Mouse (Mus musculus): Measurements from ENCODE around the gene Itgb4. TPM values are rescaled to one million over a fixed set of nuclear protein-coding genes. Genes with fewer than 3 reads are reported as not detected.

Itgb4 gene
- polyA plus RNA-seq, 1 experiment, result 28.6 TPM

GRCm38 (mm10) chr11:115941980-115942379 is 32.5 kb upstream of the Itgb4 start:
- no peak overlapping the region for H3K4me3 ChIP-seq (replicated peaks; ENCODE audit: insufficient read depth, low read depth, low read length)
- no peaks in the 10 kb centered on the region for H3K27me3 ChIP-seq (ENCODE audit: control insufficient read depth, insufficient read depth, low read length)
- 77% methylated on average over 7 of the region's 7 CpGs for WGBS
- DNase-seq, result no peak
- no peak overlapping the region for H3K27ac ChIP-seq (ENCODE audit: insufficient read depth, low read length)
- no peaks in the 10 kb centered on the region for H3K4me1 ChIP-seq (ENCODE audit: control insufficient read depth, insufficient read depth, low read length)
- no peak for TF ChIP-seq POLR2A (IDR thresholded peaks at IDR 0.05; ENCODE audit: borderline replicate concordance, insufficient read depth, low read length)
- TF ChIP-seq CTCF (IDR thresholded peaks at IDR 0.05; ENCODE audit: borderline replicate concordance, insufficient read depth, low read depth, low read length), result peak; percentile 28; the same call in 1 of the 2 replicates

- WGBS, result 89% methylated on average over 8 of the region's 8 CpGs
- Histone ChIP-seq H3K4me1 (ENCODE audit: control insufficient read depth, insufficient read depth, low read length) (no peaks in the 10 kb centered on the region), H3K4me3 (replicated peaks; ENCODE audit: insufficient read depth, low read depth, low read length) (no peak overlapping the region), H3K27ac (ENCODE audit: insufficient read depth, low read length) (no peak overlapping the region), H3K27me3 (ENCODE audit: control insufficient read depth, insufficient read depth, low read length) (no peaks in the 10 kb centered on the region)
- no peak for DNase-seq
- TF ChIP-seq CTCF (IDR thresholded peaks at IDR 0.05; ENCODE audit: borderline replicate concordance, insufficient read depth, low read depth, low read length), result no peak
- TF ChIP-seq POLR2A (IDR thresholded peaks at IDR 0.05; ENCODE audit: borderline replicate concordance, insufficient read depth, low read length), result no peak
These were observed 29.3 kb upstream of the Itgb4 start for GRCm38 (mm10) chr11:115945247-115945646.

GRCm38 (mm10) chr11:115946221-115946828 is 28.2 kb upstream of the Itgb4 start:
- no peak overlapping the region for H3K27ac ChIP-seq (ENCODE audit: insufficient read depth, low read length)
- H3K4me1 ChIP-seq (ENCODE audit: control insufficient read depth, insufficient read depth, low read length), result no peaks in the 10 kb centered on the region
- no peak for DNase-seq
- H3K4me3 ChIP-seq (replicated peaks; ENCODE audit: insufficient read depth, low read depth, low read length), result no peak overlapping the region
- WGBS, result 72% methylated on average over 9 of the region's 9 CpGs
- TF ChIP-seq CTCF (IDR thresholded peaks at IDR 0.05; ENCODE audit: borderline replicate concordance, insufficient read depth, low read depth, low read length) (no peak), POLR2A (IDR thresholded peaks at IDR 0.05; ENCODE audit: borderline replicate concordance, insufficient read depth, low read length) (no peak)
- no peaks in the 10 kb centered on the region for H3K27me3 ChIP-seq (ENCODE audit: control insufficient read depth, insufficient read depth, low read length)

GRCm38 (mm10) chr11:115948316-115948715 is 26.2 kb upstream of the Itgb4 start:
- Histone ChIP-seq H3K27ac (ENCODE audit: insufficient read depth, low read length) (no peak overlapping the region), H3K4me1 (ENCODE audit: control insufficient read depth, insufficient read depth, low read length) (no peaks in the 10 kb centered on the region), H3K4me3 (replicated peaks; ENCODE audit: insufficient read depth, low read depth, low read length) (no peak overlapping the region), H3K27me3 (ENCODE audit: control insufficient read depth, insufficient read depth, low read length) (no peaks in the 10 kb centered on the region)
- no peak for DNase-seq
- WGBS, result 69% methylated on average over 9 of the region's 9 CpGs
- no peak for TF ChIP-seq POLR2A (IDR thresholded peaks at IDR 0.05; ENCODE audit: borderline replicate concordance, insufficient read depth, low read length)
- no peak for TF ChIP-seq CTCF (IDR thresholded peaks at IDR 0.05; ENCODE audit: borderline replicate concordance, insufficient read depth, low read depth, low read length)

GRCm38 (mm10) chr11:115950719-115951118 is 23.8 kb upstream of the Itgb4 start:
- no peak for DNase-seq
- Histone ChIP-seq H3K27me3 (ENCODE audit: control insufficient read depth, insufficient read depth, low read length) (no peaks in the 10 kb centered on the region), H3K4me1 (ENCODE audit: control insufficient read depth, insufficient read depth, low read length) (no peaks in the 10 kb centered on the region), H3K4me3 (replicated peaks; ENCODE audit: insufficient read depth, low read depth, low read length) (no peak overlapping the region), H3K27ac (ENCODE audit: insufficient read depth, low read length) (no peak overlapping the region; the same call in 1 of the 2 replicates)
- 69% methylated on average over 2 of the region's 2 CpGs for WGBS
- no peak for TF ChIP-seq POLR2A (IDR thresholded peaks at IDR 0.05; ENCODE audit: borderline replicate concordance, insufficient read depth, low read length)

GRCm38 (mm10) chr11:115954712-115955111 is 19.8 kb upstream of the Itgb4 start:
- H3K4me3 ChIP-seq (replicated peaks; ENCODE audit: insufficient read depth, low read depth, low read length), result no peak overlapping the region
- TF ChIP-seq POLR2A (IDR thresholded peaks at IDR 0.05; ENCODE audit: borderline replicate concordance, insufficient read depth, low read length) (no peak), CTCF (IDR thresholded peaks at IDR 0.05; ENCODE audit: borderline replicate concordance, insufficient read depth, low read depth, low read length) (no peak)
- DNase-seq, result no peak
- H3K27me3 ChIP-seq (ENCODE audit: control insufficient read depth, insufficient read depth, low read length), result no peaks in the 10 kb centered on the region
- H3K4me1 ChIP-seq (ENCODE audit: control insufficient read depth, insufficient read depth, low read length), result no peaks in the 10 kb centered on the region
- H3K27ac ChIP-seq (ENCODE audit: insufficient read depth, low read length), result no peak overlapping the region
- WGBS, result 35% methylated on average over 5 of the region's 5 CpGs

- DNase-seq, result no peak
- 38% methylated on average over 10 of the region's 10 CpGs for WGBS
- TF ChIP-seq CTCF (IDR thresholded peaks at IDR 0.05; ENCODE audit: borderline replicate concordance, insufficient read depth, low read depth, low read length), result no peak
- no peak for TF ChIP-seq POLR2A (IDR thresholded peaks at IDR 0.05; ENCODE audit: borderline replicate concordance, insufficient read depth, low read length)
These were observed 19.2 kb upstream of the Itgb4 start for GRCm38 (mm10) chr11:115955195-115955858.

GRCm38 (mm10) chr11:115956453-115956852 is 18.1 kb upstream of the Itgb4 start:
- H3K27ac ChIP-seq (ENCODE audit: insufficient read depth, low read length), result peak overlapping the region; percentile 3; the same call in 1 of the 2 replicates
- H3K4me1 ChIP-seq (ENCODE audit: control insufficient read depth, insufficient read depth, low read length), result no peaks in the 10 kb centered on the region
- peak in 1 of 2 experiments; percentile 27 for DNase-seq
- TF ChIP-seq POLR2A (IDR thresholded peaks at IDR 0.05; ENCODE audit: borderline replicate concordance, insufficient read depth, low read length) (no peak), CTCF (IDR thresholded peaks at IDR 0.05; ENCODE audit: borderline replicate concordance, insufficient read depth, low read depth, low read length) (no peak)
- H3K27me3 ChIP-seq (ENCODE audit: control insufficient read depth, insufficient read depth, low read length), result no peaks in the 10 kb centered on the region
- H3K4me3 ChIP-seq (replicated peaks; ENCODE audit: insufficient read depth, low read depth, low read length), result no peak overlapping the region
- WGBS, result 54% methylated on average over 4 of the region's 4 CpGs

More at GRCm38 (mm10) chr11:115955195-115955858, 19.2 kb upstream of the Itgb4 start:
- peak overlapping the region; percentile 17 for H3K27ac ChIP-seq (ENCODE audit: insufficient read depth, low read length)
- no peaks in the 10 kb centered on the region for H3K4me1 ChIP-seq (ENCODE audit: control insufficient read depth, insufficient read depth, low read length)
- no peak overlapping the region for H3K4me3 ChIP-seq (replicated peaks; ENCODE audit: insufficient read depth, low read depth, low read length)
- no peaks in the 10 kb centered on the region for H3K27me3 ChIP-seq (ENCODE audit: control insufficient read depth, insufficient read depth, low read length)

Data from cerebellum, adult 2 months (tissue).